Mouse (Mus musculus): ENCODE results near the gene Sfr1. TPM values are rescaled to one million over a fixed set of nuclear protein-coding genes. Genes with fewer than 3 reads are reported as not detected.
A peak's percentile ranks its signal among the peaks of the same experiment; 100 is the strongest.

The Sfr1 gene
- polyA plus RNA-seq, 1 experiment from 2014 or later, result 236 TPM

- no peak for ATAC-seq (ENCODE audit: low read depth)
- Histone ChIP-seq H3K9me3 (ENCODE audit: control insufficient read depth, low read length) (no peaks in the 10 kb centered on the region), H3K9ac (ENCODE audit: low read length) (no peak overlapping the region), H3K27me3 (ENCODE audit: control insufficient read depth, insufficient read depth, low read depth, low read length) (no peaks in the 10 kb centered on the region), H3K36me3 (ENCODE audit: control insufficient read depth, insufficient read depth, low read length) (no peaks in the 10 kb centered on the region), H3K27ac (ENCODE audit: low read length) (no peak overlapping the region), H3K4me3 (ENCODE audit: low read length) (no peak overlapping the region), H3K4me1 (replicated peaks; ENCODE audit: control insufficient read depth, insufficient read depth, low read length) (no peaks in the 10 kb centered on the region), H3K4me2 (ENCODE audit: low read depth, low read length) (no peak overlapping the region)
- WGBS, result 64% methylated on average over 13 of the region's 13 CpGs
Measured at GRCm38 (mm10) chr19:47705080-47705771, 26.3 kb upstream of the Sfr1 start.

GRCm38 (mm10) chr19:47705772-47706309 lies 25.6 kb upstream of the Sfr1 start:
- WGBS, result 91% methylated on average over 8 of the region's 8 CpGs
- no peak overlapping the region for H3K9ac ChIP-seq (ENCODE audit: low read length)
- no peaks in the 10 kb centered on the region for H3K36me3 ChIP-seq (ENCODE audit: control insufficient read depth, insufficient read depth, low read length)
- no peak overlapping the region for H3K27ac ChIP-seq (ENCODE audit: low read length)
- no peaks in the 10 kb centered on the region for H3K9me3 ChIP-seq (ENCODE audit: control insufficient read depth, low read length)
- no peaks in the 10 kb centered on the region for H3K27me3 ChIP-seq (ENCODE audit: control insufficient read depth, insufficient read depth, low read depth, low read length)
- H3K4me2 ChIP-seq (ENCODE audit: low read depth, low read length), result no peak overlapping the region
- H3K4me3 ChIP-seq (ENCODE audit: low read length), result no peak overlapping the region
- no peaks in the 10 kb centered on the region for H3K4me1 ChIP-seq (replicated peaks; ENCODE audit: control insufficient read depth, insufficient read depth, low read length)
- ATAC-seq (ENCODE audit: low read depth), result no peak

- Histone ChIP-seq H3K9ac (ENCODE audit: low read length) (no peak overlapping the region), H3K27me3 (ENCODE audit: control insufficient read depth, insufficient read depth, low read depth, low read length) (no peaks in the 10 kb centered on the region), H3K36me3 (ENCODE audit: control insufficient read depth, insufficient read depth, low read length) (no peaks in the 10 kb centered on the region), H3K9me3 (ENCODE audit: control insufficient read depth, low read length) (no peaks in the 10 kb centered on the region), H3K4me2 (ENCODE audit: low read depth, low read length) (no peak overlapping the region), H3K27ac (ENCODE audit: low read length) (no peak overlapping the region), H3K4me1 (replicated peaks; ENCODE audit: control insufficient read depth, insufficient read depth, low read length) (no peaks in the 10 kb centered on the region), H3K4me3 (ENCODE audit: low read length) (no peak overlapping the region)
- WGBS, result 77% methylated on average over 4 of the region's 4 CpGs
- no peak for ATAC-seq (ENCODE audit: low read depth)
Measured at GRCm38 (mm10) chr19:47710376-47710775, 21.1 kb upstream of the Sfr1 start.

- H3K9ac ChIP-seq (ENCODE audit: low read length), result no peak overlapping the region
- no peak for ATAC-seq (ENCODE audit: low read depth)
Measured at GRCm38 (mm10) chr19:47713457-47713856, 18.0 kb upstream of the Sfr1 start.

GRCm38 (mm10) chr19:47716144-47716543 lies 15.3 kb upstream of the Sfr1 start:
- peaks cover 3% of the 10 kb centered on the region; the same call in 1 of the 2 replicates for H3K9me3 ChIP-seq (ENCODE audit: control insufficient read depth, low read length)
- no peaks in the 10 kb centered on the region for H3K36me3 ChIP-seq (ENCODE audit: control insufficient read depth, insufficient read depth, low read length)
- no peak overlapping the region for H3K4me2 ChIP-seq (ENCODE audit: low read depth, low read length)
- no peak overlapping the region for H3K9ac ChIP-seq (ENCODE audit: low read length)
- H3K4me3 ChIP-seq (ENCODE audit: low read length), result no peak overlapping the region
- no peaks in the 10 kb centered on the region for H3K4me1 ChIP-seq (replicated peaks; ENCODE audit: control insufficient read depth, insufficient read depth, low read length)
- ATAC-seq (ENCODE audit: low read depth), result no peak
- 66% methylated on average over 2 of the region's 2 CpGs for WGBS
- no peaks in the 10 kb centered on the region for H3K27me3 ChIP-seq (ENCODE audit: control insufficient read depth, insufficient read depth, low read depth, low read length)
- no peak overlapping the region for H3K27ac ChIP-seq (ENCODE audit: low read length)

More at GRCm38 (mm10) chr19:47713457-47713856, 18.0 kb upstream of the Sfr1 start:
- WGBS, result 55% methylated on average over 9 of the region's 9 CpGs
- H3K36me3 ChIP-seq (ENCODE audit: control insufficient read depth, insufficient read depth, low read length), result no peaks in the 10 kb centered on the region
- peaks cover 3% of the 10 kb centered on the region; the same call in 1 of the 2 replicates for H3K9me3 ChIP-seq (ENCODE audit: control insufficient read depth, low read length)
- no peak overlapping the region for H3K4me2 ChIP-seq (ENCODE audit: low read depth, low read length)
- H3K4me1 ChIP-seq (replicated peaks; ENCODE audit: control insufficient read depth, insufficient read depth, low read length), result no peaks in the 10 kb centered on the region
- H3K4me3 ChIP-seq (ENCODE audit: low read length), result no peak overlapping the region
- H3K27ac ChIP-seq (ENCODE audit: low read length), result no peak overlapping the region
- no peaks in the 10 kb centered on the region for H3K27me3 ChIP-seq (ENCODE audit: control insufficient read depth, insufficient read depth, low read depth, low read length)

GRCm38 (mm10) chr19:47719147-47719546 lies 12.3 kb upstream of the Sfr1 start:
- ATAC-seq (ENCODE audit: low read depth), result no peak
- H3K9me3 ChIP-seq (ENCODE audit: control insufficient read depth, low read length), result peaks cover 3% of the 10 kb centered on the region; the same call in 1 of the 2 replicates

DNA sequence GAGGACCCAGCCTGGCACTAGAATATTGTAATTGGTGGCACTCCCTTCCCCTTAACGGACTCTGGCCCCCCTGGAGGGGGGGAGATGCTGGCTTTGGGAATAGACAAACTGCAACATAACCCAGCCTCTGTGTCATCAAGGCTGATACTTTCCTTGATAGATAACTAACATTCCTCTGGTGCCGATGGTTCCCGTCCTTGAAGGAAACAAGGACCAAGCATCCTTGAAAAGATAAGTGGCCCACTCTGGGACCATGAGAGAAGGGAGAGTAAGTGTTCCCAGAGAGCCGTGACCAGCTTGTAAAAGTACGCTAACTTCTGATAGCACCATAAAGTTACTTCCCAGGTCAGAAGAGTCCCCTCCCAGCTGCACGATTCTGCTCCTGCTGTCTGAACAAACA lies 9.0 kb upstream of the Sfr1 start:
- H3K4me1 ChIP-seq (replicated peaks; ENCODE audit: control insufficient read depth, insufficient read depth, low read length), result no peaks in the 10 kb centered on the region; the same call in 1 of the 2 replicates
- H3K9me3 ChIP-seq (ENCODE audit: control insufficient read depth, low read length), result no peaks in the 10 kb centered on the region
- no peak overlapping the region for H3K27ac ChIP-seq (ENCODE audit: low read length)
- 9% methylated on average over 6 of the region's 6 CpGs for WGBS
- H3K4me3 ChIP-seq (ENCODE audit: low read length), result no peak overlapping the region
- H3K4me2 ChIP-seq (ENCODE audit: low read depth, low read length), result no peak overlapping the region
- no peak overlapping the region for H3K9ac ChIP-seq (ENCODE audit: low read length)
- H3K36me3 ChIP-seq (ENCODE audit: control insufficient read depth, insufficient read depth, low read length), result no peaks in the 10 kb centered on the region
- ATAC-seq (ENCODE audit: low read depth), result no peak
- no peaks in the 10 kb centered on the region for H3K27me3 ChIP-seq (ENCODE audit: control insufficient read depth, insufficient read depth, low read depth, low read length)

More at GRCm38 (mm10) chr19:47719147-47719546, 12.3 kb upstream of the Sfr1 start:
- H3K36me3 ChIP-seq (ENCODE audit: control insufficient read depth, insufficient read depth, low read length), result no peaks in the 10 kb centered on the region
- no peaks in the 10 kb centered on the region for H3K27me3 ChIP-seq (ENCODE audit: control insufficient read depth, insufficient read depth, low read depth, low read length)
- H3K27ac ChIP-seq (ENCODE audit: low read length), result no peak overlapping the region
- WGBS, result 83% methylated on average over 3 of the region's 3 CpGs
- H3K4me1 ChIP-seq (replicated peaks; ENCODE audit: control insufficient read depth, insufficient read depth, low read length), result no peaks in the 10 kb centered on the region; the same call in 1 of the 2 replicates
- H3K4me2 ChIP-seq (ENCODE audit: low read depth, low read length), result no peak overlapping the region
- no peak overlapping the region for H3K9ac ChIP-seq (ENCODE audit: low read length)
- no peak overlapping the region for H3K4me3 ChIP-seq (ENCODE audit: low read length)

DNA sequence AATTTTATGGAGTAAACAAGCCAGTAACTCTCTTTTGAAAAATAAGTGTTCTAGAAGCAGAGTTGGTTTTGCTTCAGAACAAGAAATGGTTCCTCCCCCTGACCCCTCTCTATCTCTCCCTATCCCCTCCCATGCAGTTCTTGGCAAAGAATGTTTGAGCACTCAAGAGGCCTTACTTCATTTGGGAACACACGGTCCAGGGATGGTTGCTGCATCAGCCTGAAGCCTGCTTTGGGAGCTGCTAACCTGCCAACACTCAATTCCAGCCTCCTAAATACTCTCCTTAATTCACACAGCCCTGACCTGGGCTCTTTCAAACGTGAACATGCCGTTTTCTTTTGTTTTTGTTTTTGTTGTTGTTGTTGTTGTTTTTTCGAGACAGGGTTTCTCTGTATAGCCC lies 6.6 kb upstream of the Sfr1 start:
- Histone ChIP-seq H3K4me3 (ENCODE audit: low read length) (no peak overlapping the region), H3K27me3 (ENCODE audit: control insufficient read depth, insufficient read depth, low read depth, low read length) (no peaks in the 10 kb centered on the region), H3K4me1 (replicated peaks; ENCODE audit: control insufficient read depth, insufficient read depth, low read length) (no peaks in the 10 kb centered on the region; the same call in 1 of the 2 replicates), H3K36me3 (ENCODE audit: control insufficient read depth, insufficient read depth, low read length) (no peaks in the 10 kb centered on the region), H3K9ac (ENCODE audit: low read length) (no peak overlapping the region), H3K4me2 (ENCODE audit: low read depth, low read length) (no peak overlapping the region), H3K9me3 (ENCODE audit: control insufficient read depth, low read length) (no peaks in the 10 kb centered on the region), H3K27ac (ENCODE audit: low read length) (no peak overlapping the region)
- WGBS, result 64% methylated on average over 4 of the region's 4 CpGs
- 0 out of 2 replicates have a peak, but pooled peaks have one; percentile 41 for ATAC-seq (ENCODE audit: low read depth)

- peaks cover 6% of the 10 kb centered on the region for H3K4me1 ChIP-seq (replicated peaks; ENCODE audit: control insufficient read depth, insufficient read depth, low read length)
- WGBS, result 44% methylated on average over 7 of the region's 7 CpGs
- H3K27me3 ChIP-seq (ENCODE audit: control insufficient read depth, insufficient read depth, low read depth, low read length), result no peaks in the 10 kb centered on the region
- no peak overlapping the region for H3K4me3 ChIP-seq (ENCODE audit: low read length)
- no peaks in the 10 kb centered on the region for H3K36me3 ChIP-seq (ENCODE audit: control insufficient read depth, insufficient read depth, low read length)
- H3K27ac ChIP-seq (ENCODE audit: low read length), result no peak overlapping the region
- H3K4me2 ChIP-seq (ENCODE audit: low read depth, low read length), result no peak overlapping the region
- H3K9ac ChIP-seq (ENCODE audit: low read length), result no peak overlapping the region
- H3K9me3 ChIP-seq (ENCODE audit: control insufficient read depth, low read length), result no peaks in the 10 kb centered on the region
- no peak for ATAC-seq (ENCODE audit: low read depth)
Measured at GRCm38 (mm10) chr19:47725643-47726140, 5.8 kb upstream of the Sfr1 start.
